Mouse (Mus musculus) testis, adult 10 weeks (tissue): ENCODE measurements around the gene Thbd. TPM values are rescaled to one million over a fixed set of nuclear protein-coding genes. Genes with fewer than 3 reads are reported as not detected.

Experiments
- polyA plus RNA-seq: library from polyadenylated mRNA; stranded (reverse); fragments of 350-450 nt; fragmentation: Illumina TruSeq; extraction: RNeasy Lipid Tissue Mini Kit (QIAGEN cat#74804); gene quantifications from one replicate; pipeline ENCODE4 v1.2.3, GENCODE M21; 2014; ENCODE audit warnings: low read depth, low replicate concordance

Gene Thbd
- 3.6 TPM for polyA plus RNA-seq

DNA sequence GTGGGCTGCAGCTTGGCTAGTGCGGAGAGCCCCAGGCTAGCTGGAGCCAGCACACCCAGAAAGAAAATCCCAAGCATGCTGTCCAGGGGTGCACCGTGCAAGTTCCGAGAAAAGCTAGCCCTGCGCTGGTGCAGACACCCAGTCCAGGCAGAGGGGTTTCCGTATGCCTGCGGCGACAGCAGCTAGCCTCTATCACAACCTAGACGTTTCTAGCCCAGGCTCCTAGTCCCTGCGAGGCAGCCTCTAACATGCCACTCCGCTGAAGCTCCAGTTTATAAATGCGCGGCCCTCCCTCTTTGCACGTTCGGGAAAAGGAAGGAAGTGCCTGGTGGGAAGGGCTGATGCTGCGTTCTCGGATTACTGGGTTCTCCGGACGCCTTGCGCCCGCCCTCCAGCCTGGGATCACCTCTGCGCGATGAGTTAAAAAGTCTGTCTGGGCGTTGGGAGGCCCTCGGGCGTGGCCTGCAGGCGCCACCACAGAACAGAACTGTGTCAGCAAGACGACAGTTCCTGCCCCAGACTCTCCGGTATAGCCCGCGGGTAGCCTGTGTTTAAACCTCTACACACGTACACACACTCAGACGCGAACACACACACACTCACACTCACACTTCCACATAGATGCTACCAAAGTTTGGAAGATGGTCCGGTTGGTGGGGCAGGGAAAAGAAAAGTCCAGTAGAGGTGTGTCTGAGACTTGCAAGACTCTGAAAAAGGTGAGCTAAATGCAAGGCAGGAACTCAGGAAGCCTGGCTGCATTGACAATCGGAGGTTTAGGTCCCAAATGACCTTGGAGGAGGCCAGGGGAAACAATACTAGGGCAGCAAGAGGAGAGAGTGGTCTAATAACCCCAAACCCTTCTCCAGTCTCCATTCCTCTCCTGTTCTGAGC lies at the start of gene Thbd:
Thbd (minus strand) TSS at position 319 of the 891 bp plus-strand sequence.

DNA sequence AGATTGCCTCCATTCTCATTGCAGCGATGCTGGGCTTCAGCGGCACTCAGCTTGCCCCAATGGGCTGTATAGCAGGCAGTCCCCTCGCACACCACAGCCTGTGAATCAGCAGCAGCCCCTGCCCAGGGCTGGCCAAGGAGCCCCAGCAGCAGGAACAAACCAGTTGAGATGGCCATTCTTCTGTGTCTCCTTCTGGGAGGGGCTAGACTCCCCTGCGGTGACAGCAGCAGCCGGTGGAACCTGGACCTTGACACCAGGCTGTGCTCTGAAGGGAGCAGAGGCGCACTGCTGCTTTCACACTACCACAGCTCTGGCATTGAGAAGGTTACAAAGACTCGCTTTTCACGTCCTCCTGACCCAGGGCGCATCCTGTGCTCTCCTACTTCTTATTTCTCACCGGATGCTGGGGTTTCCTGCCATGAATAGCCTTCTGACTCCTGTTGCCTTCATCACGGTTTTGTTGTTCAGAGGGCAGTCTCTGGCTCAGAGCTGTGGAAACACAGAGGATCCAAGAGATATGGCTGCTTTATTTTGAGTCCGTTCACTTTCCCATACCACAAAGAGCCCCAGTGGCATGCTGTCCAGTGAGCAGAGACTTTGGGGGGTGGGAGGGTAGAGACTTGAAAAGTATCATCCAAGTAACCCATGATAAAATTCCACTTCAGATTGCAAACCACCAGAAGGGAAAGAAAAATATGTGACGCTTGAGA lies 35.4 kb upstream of the Thbd start, which contains the start of gene Cd93:
Cd93 (minus strand) TSS at position 315 of the 710 bp plus-strand sequence.

DNA sequence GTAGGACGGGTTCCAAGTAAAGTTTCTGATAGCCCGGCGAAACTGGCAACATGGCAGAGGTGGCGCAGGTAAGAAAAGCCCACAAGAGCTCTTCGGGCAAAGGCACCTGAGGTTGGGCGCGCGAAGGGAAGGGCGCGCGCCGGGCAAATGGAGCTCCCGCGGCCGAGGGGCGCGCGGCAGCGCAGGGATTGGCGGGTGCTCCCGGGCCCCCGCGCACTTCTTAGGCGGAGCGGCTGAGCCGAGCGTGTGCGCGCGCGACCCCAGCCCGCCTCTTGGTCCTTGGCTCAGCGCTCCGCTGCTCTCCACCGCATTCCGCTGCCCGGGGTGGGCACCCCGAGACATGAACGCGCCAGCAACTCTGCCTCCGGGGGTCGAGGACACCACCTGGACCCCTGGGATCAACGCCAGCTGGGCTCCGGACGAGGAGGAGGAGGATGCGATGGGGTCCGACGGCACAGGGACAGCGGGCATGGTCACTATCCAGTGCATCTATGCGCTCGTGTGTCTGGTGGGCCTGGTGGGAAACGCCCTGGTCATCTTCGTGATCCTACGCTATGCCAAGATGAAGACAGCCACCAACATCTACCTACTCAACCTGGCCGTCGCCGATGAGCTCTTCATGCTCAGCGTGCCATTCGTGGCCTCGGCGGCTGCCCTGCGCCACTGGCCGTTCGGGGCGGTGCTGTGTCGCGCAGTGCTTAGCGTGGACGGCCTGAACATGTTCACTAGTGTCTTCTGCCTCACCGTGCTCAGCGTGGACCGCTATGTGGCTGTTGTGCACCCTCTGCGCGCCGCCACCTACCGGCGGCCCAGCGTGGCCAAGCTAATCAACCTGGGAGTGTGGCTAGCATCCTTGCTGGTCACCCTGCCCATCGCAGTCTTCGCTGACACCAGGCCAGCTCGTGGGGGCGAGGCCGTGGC lies 12.6 kb downstream of the Thbd start, which contains the start of gene Sstr4:
Sstr4 (plus strand) TSS at position 214 of the 921 bp plus-strand sequence.

Other genes starting within 250 kb of the Thbd start
- gene Sstr4, start 12.8 kb downstream of the Thbd start, polyA plus RNA-seq = not detected
- 1.4 TPM for gene Cd93, start 35.4 kb upstream of the Thbd start, polyA plus RNA-seq